Mouse (Mus musculus) brain, embryonic 14.5 days (tissue): ENCODE results near the gene Selenow.

Experiments used
- CTCF ChIP-seq: fragments of 200-500 bp; IDR thresholded peaks from 2 replicates; pipeline ENCODE4 v1.5.1; 2012; ENCODE audit warnings: inconsistent platforms, mild to moderate bottlenecking, moderate library complexity, borderline replicate concordance; ENCODE audit not compliant: insufficient read depth, insufficient read length; ENCODE audit errors: extremely low read depth
- POLR2A ChIP-seq: fragments of 200-500 bp; IDR thresholded peaks from 2 replicates; pipeline ENCODE4 v1.6.1; 2012; ENCODE audit warnings: mild to moderate bottlenecking, inconsistent platforms, borderline replicate concordance; ENCODE audit not compliant: poor library complexity, insufficient read depth, insufficient read length, severe bottlenecking; ENCODE audit errors: extremely low read depth

DNA sequence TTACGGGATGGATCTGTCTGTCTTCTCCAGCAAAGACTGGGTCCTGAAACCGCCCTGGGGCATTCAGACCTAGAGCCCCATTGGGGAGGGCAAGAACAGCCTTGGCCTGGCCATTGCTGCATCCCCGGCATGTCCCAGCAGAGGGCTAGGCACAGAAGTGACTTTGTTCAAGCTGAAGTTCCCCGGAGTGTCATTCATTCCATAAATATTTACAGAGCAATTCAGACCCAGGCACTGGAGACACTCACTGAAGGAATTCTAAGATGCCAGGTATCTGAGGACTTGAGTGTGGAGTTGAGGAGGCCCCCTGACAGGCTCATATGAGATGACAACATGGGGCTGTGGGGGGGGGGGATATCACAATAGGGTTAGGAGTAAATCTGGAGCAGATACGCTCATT, 33.9 kb upstream of the Selenow start:
- no peak for TF ChIP-seq CTCF
- TF ChIP-seq POLR2A = no peak
